10 mouse cellular contexts compared by ENCODE assay signal in genomic region chr15:96797615-96798270, GRCm38 (mm10).
DNase-seq lines count a peak whose midpoint lies in the region; ATAC-seq and TF ChIP-seq lines count a peak whose summit lies in the region.
"Had no signal": no experiment of that assay in that cellular context is flagged by ENCODE, and none has a peak within 500 bp of the region (broad histone marks: within the 10 kb centered on the region; RNA-seq: fewer than 3 reads in every experiment).

No protein-coding gene starts in this region.

- no peaks in the 10 kb centered on the region for H3K9me3 ChIP-seq in hindbrain, postnatal 0 days (ENCODE audit: low read length)
- no peaks in the 10 kb centered on the region for H3K9me3 ChIP-seq in hindbrain, embryonic 10.5 days
- no peaks in the 10 kb centered on the region for H3K9me3 ChIP-seq in limb, embryonic 15.5 days
- H3K9me3 ChIP-seq: neural tube, embryonic 13.5 days had no signal

- TF ChIP-seq CTCF in hindbrain, postnatal 0 days (IDR thresholded peaks at IDR 0.05; ENCODE audit: low read depth), result no peak
- TF ChIP-seq CTCF in embryonic fibroblast, embryonic 13.5 days (IDR thresholded peaks at IDR 0.05; ENCODE audit: borderline replicate concordance, insufficient read depth, low read length), result no peak
- TF ChIP-seq CTCF in thymus, adult 2 months (IDR thresholded peaks at IDR 0.05; ENCODE audit: borderline replicate concordance, control insufficient read depth, extremely low read depth, insufficient read depth, low read length, poor library complexity), result no peak

- no peaks in the 10 kb centered on the region for H3K4me1 ChIP-seq in hindbrain, postnatal 0 days (ENCODE audit: insufficient read depth, low read length)
- no peaks in the 10 kb centered on the region; the same call in 1 of the 2 replicates for H3K4me1 ChIP-seq in hindbrain, embryonic 10.5 days (replicated peaks)
- H3K4me1 ChIP-seq in embryonic fibroblast, embryonic 13.5 days (ENCODE audit: control insufficient read depth, insufficient read depth, low read length), result no peaks in the 10 kb centered on the region; the same call in 1 of the 2 replicates
- peaks cover 7% of the 10 kb centered on the region; the same call in 1 of the 2 replicates for H3K4me1 ChIP-seq in limb, embryonic 15.5 days
- H3K4me1 ChIP-seq in thymus, adult 2 months (replicated peaks; ENCODE audit: control insufficient read depth, insufficient read depth, low read length), result no peaks in the 10 kb centered on the region
- H3K4me1 ChIP-seq: neural tube, embryonic 13.5 days had no signal

- H3K27me3 ChIP-seq in hindbrain, postnatal 0 days (ENCODE audit: insufficient read depth, low read length), result no peaks in the 10 kb centered on the region
- no peaks in the 10 kb centered on the region for H3K27me3 ChIP-seq in hindbrain, embryonic 10.5 days (ENCODE audit: insufficient read depth, poor library complexity, severe bottlenecking)
- H3K27me3 ChIP-seq in limb, embryonic 15.5 days, result no peaks in the 10 kb centered on the region
- no peaks in the 10 kb centered on the region for H3K27me3 ChIP-seq in thymus, adult 2 months (ENCODE audit: control insufficient read depth, insufficient read depth, low read length)
- H3K27me3 ChIP-seq: neural tube, embryonic 13.5 days had no signal

- H3K4me3 ChIP-seq in hindbrain, postnatal 0 days (ENCODE audit: low read length), result no peak overlapping the region
- H3K4me3 ChIP-seq in hindbrain, embryonic 10.5 days, result no peak overlapping the region
- H3K4me3 ChIP-seq in embryonic fibroblast, embryonic 13.5 days (ENCODE audit: insufficient read depth, low read length), result no peak overlapping the region
- H3K4me3 ChIP-seq in limb, embryonic 15.5 days, result no peak overlapping the region
- H3K4me3 ChIP-seq in thymus, adult 2 months (ENCODE audit: control insufficient read depth, insufficient read depth, low read length), result no peak overlapping the region
- H3K4me3 ChIP-seq: neural tube, embryonic 13.5 days had no signal

- H3K9ac ChIP-seq in hindbrain, postnatal 0 days (replicated peaks; ENCODE audit: low read length), result no peak overlapping the region
- no peak overlapping the region for H3K9ac ChIP-seq in limb, embryonic 15.5 days
- H3K9ac ChIP-seq: neural tube, embryonic 13.5 days had no signal

- WGBS in hindbrain, postnatal 0 days, result 61% methylated on average over 4 of the region's 4 CpGs
- WGBS in hindbrain, embryonic 10.5 days, result 89% methylated on average over 4 of the region's 4 CpGs
- WGBS in limb, embryonic 15.5 days, result 44% methylated on average over 4 of the region's 4 CpGs
- 54% methylated on average over 4 of the region's 4 CpGs for WGBS in thymus, adult 2 months

- DNase-seq in hindbrain, postnatal 0 days (ENCODE audit: low spot score), result peak; percentile 64
- DNase-seq in hindbrain, embryonic 10.5 days (ENCODE audit: low spot score), result no peak
- DNase-seq in adipocyte (ENCODE audit: low spot score), result peak; percentile 88
- no peak for DNase-seq in thymus, adult 2 months
- no peak for DNase-seq in spleen, postnatal 14 days (ENCODE audit: low spot score in 2 of 2)
- DNase-seq: layer of hippocampus, adult 9-11 months had no signal

- H3K36me3 ChIP-seq in hindbrain, postnatal 0 days (ENCODE audit: insufficient read depth, low read length), result no peaks in the 10 kb centered on the region
- H3K36me3 ChIP-seq in hindbrain, embryonic 10.5 days, result no peaks in the 10 kb centered on the region
- H3K36me3 ChIP-seq in limb, embryonic 15.5 days, result no peaks in the 10 kb centered on the region
- no peaks in the 10 kb centered on the region for H3K36me3 ChIP-seq in thymus, adult 2 months (ENCODE audit: control insufficient read depth, insufficient read depth, low read length)
- H3K36me3 ChIP-seq: neural tube, embryonic 13.5 days had no signal

- H3K27ac ChIP-seq in hindbrain, postnatal 0 days, result no peak overlapping the region
- no peak overlapping the region for H3K27ac ChIP-seq in hindbrain, embryonic 10.5 days
- peak overlapping the region; percentile 31 for H3K27ac ChIP-seq in embryonic fibroblast, embryonic 13.5 days (ENCODE audit: insufficient read depth, low read length)
- H3K27ac ChIP-seq in limb, embryonic 15.5 days, result 0 out of 2 replicates have a peak overlapping the region, but pooled peaks have one; percentile 17
- H3K27ac ChIP-seq in thymus, adult 2 months (ENCODE audit: control insufficient read depth, insufficient read depth, low read length), result no peak overlapping the region
- H3K27ac ChIP-seq: neural tube, embryonic 13.5 days had no signal

- TF ChIP-seq POLR2A in embryonic fibroblast, embryonic 13.5 days (IDR thresholded peaks at IDR 0.05; ENCODE audit: low read depth, low read length), result no peak
- TF ChIP-seq POLR2A in thymus, adult 2 months (IDR thresholded peaks at IDR 0.05; ENCODE audit: control insufficient read depth, extremely low read depth, insufficient read depth, low read length, poor library complexity), result no peak

- H3K4me2 ChIP-seq in hindbrain, postnatal 0 days (ENCODE audit: low read depth, low read length), result no peak overlapping the region
- H3K4me2 ChIP-seq in limb, embryonic 15.5 days, result no peak overlapping the region
- H3K4me2 ChIP-seq: neural tube, embryonic 13.5 days had no signal

- ATAC-seq in hindbrain, postnatal 0 days, result no peak
- no peak for ATAC-seq in limb, embryonic 15.5 days (ENCODE audit: insufficient number of reproducible peaks, low FRiP score, low TSS enrichment, low read depth)
- ATAC-seq in inflammation-experienced regulatory T-cells, adult 6 months, result no peak

Comparison
In these comparisons a context has a peak if more than half of its experiments do, and no peak if none do; other contexts are left out.
1. DNase-seq: peak in hindbrain, postnatal 0 days (single experiment) and adipocyte (single experiment); none in hindbrain, embryonic 10.5 days (single experiment), thymus, adult 2 months (single experiment) and spleen, postnatal 14 days (0 of 2).
2. H3K27ac ChIP-seq: peak in embryonic fibroblast, embryonic 13.5 days (single experiment) and limb, embryonic 15.5 days (single experiment); none in hindbrain, postnatal 0 days (single experiment), hindbrain, embryonic 10.5 days (single experiment) and thymus, adult 2 months (single experiment).